ENCODE assay signal across 19 mouse cellular contexts in the genomic region with DNA sequence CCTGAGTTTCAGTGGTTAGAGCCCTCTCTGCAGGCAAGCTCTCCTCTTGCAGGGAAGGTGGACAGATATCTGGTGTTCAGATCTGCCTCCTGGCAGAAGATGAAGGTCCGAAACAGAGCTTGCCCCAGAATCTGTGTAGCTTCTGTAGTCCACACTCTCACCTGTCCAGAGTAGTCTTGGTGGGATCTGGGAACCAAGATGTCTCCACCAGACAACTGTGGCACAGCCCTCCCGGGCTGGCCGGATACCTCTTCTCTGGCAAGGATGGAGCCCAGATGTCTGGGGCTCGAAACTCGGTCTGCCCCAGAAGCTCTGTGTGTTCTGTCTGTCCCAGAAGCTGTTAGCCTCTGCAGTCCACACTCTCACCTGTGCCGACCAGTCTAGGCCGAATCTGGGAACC. TPM values are rescaled to one million over a fixed set of nuclear protein-coding genes. Genes with fewer than 3 reads are reported as not detected.
A peak's percentile ranks its signal among the peaks of the same experiment; 100 is the strongest.
DNase-seq lines count a peak whose midpoint lies in the region; ATAC-seq lines count a peak whose summit lies in the region.
"Had no signal": no experiment of that assay in that cellular context is flagged by ENCODE, and none has a peak within 500 bp of the region (broad histone marks: within the 10 kb centered on the region; RNA-seq: fewer than 3 reads in every experiment).

No protein-coding gene starts in this region.

- H3K27ac ChIP-seq in heart, embryonic 11.5 days (ENCODE audit: low read depth, low read length): no peak overlapping the region

- H3K9me3 ChIP-seq in heart, embryonic 11.5 days (replicated peaks; ENCODE audit: control insufficient read depth, low read length): no peaks in the 10 kb centered on the region
- H3K9me3 ChIP-seq: G1E had no signal

- WGBS in heart, embryonic 11.5 days (ENCODE audit: insufficient replicate concordance): 93% methylated on average over 7 of the region's 7 CpGs

- H3K36me3 ChIP-seq in heart, embryonic 11.5 days (ENCODE audit: control insufficient read depth, insufficient read depth, low read length): no peaks in the 10 kb centered on the region
- H3K36me3 ChIP-seq: G1E had no signal

- no peaks in the 10 kb centered on the region for H3K27me3 ChIP-seq in heart, embryonic 11.5 days (ENCODE audit: control insufficient read depth, insufficient read depth, low read length)
- H3K27me3 ChIP-seq: CH12.LX, Patski had no signal

- ATAC-seq in heart, embryonic 11.5 days (replicated peaks; ENCODE audit: insufficient number of reproducible peaks, low FRiP score, low TSS enrichment): no peak
- ATAC-seq: activated CD4-positive, CD25-positive, alpha-beta regulatory T cell, adult 4 months; CD4-positive, CD25-positive, alpha-beta regulatory T cell, adult 4 months; Patski had no signal

- H3K4me2 ChIP-seq in heart, embryonic 11.5 days: no peak overlapping the region

- H3K4me1 ChIP-seq in heart, embryonic 11.5 days (ENCODE audit: control insufficient read depth, insufficient read depth, low read length): no peaks in the 10 kb centered on the region

- H3K9ac ChIP-seq in heart, embryonic 11.5 days (ENCODE audit: low read depth, low read length): no peak overlapping the region

- peak; percentile 73 for DNase-seq in heart, adult 11 months
- DNase-seq: adrenal gland, adult 2 months; adrenal gland, adult 8-10 months; adrenal gland, postnatal 10 days; adrenal gland, postnatal 14 days; adrenal gland, postnatal 25 days; B cell, adult 2 months; cerebellum, adult 11 months; cerebellum, adult 11-12 months; cerebellum, adult 18-20 months; cerebellum, adult 2 months had no signal

- H3K4me3 ChIP-seq in heart, embryonic 11.5 days (ENCODE audit: low read depth, low read length): no peak overlapping the region

RNA-seq across cellular contexts. Expression of gene Olfr814, which starts 6.3 kb away (rescaled TPM):
- not detected in 2 replicates for polyA plus RNA-seq in heart, embryonic 11.5 days (2014; fragmentation: Nextera tagmentation; extraction: Ambion mirVana)
- polyA plus RNA-seq: adrenal gland, adult 2 months; brain, embryonic 14.5 days; C2C12; cerebellum, adult 2 months; G1E; Patski had no signal

RNA-seq across cellular contexts. Expression of gene Olfr815, which starts 19.7 kb away (rescaled TPM):
- not detected in 2 replicates for polyA plus RNA-seq in heart, embryonic 11.5 days (2014; fragmentation: Nextera tagmentation; extraction: Ambion mirVana)
- polyA plus RNA-seq: activated CD4-positive, CD25-positive, alpha-beta regulatory T cell, adult 4 months; adrenal gland, adult 2 months; brain, embryonic 14.5 days; C2C12; CD4-positive, CD25-positive, alpha-beta regulatory T cell, adult 4 months; cerebellum, adult 2 months; G1E; Patski had no signal

RNA-seq across cellular contexts. Expression of gene Olfr816, which starts 29.5 kb away (rescaled TPM):
- polyA plus RNA-seq in heart, embryonic 11.5 days (2014; fragmentation: Nextera tagmentation; extraction: Ambion mirVana): not detected in 2 replicates
- polyA plus RNA-seq: adrenal gland, adult 2 months; brain, embryonic 14.5 days; C2C12; CD4-positive, CD25-positive, alpha-beta regulatory T cell, adult 4 months; cerebellum, adult 2 months; G1E; Patski had no signal

RNA-seq across cellular contexts. Expression of gene Olfr813, which starts 30.8 kb away (rescaled TPM):
- polyA plus RNA-seq in heart, embryonic 11.5 days (2014; fragmentation: Nextera tagmentation; extraction: Ambion mirVana): not detected in 2 replicates
- polyA plus RNA-seq: activated CD4-positive, CD25-positive, alpha-beta regulatory T cell, adult 4 months; adrenal gland, adult 2 months; brain, embryonic 14.5 days; C2C12; CD4-positive, CD25-positive, alpha-beta regulatory T cell, adult 4 months; cerebellum, adult 2 months; G1E; Patski had no signal

RNA-seq across cellular contexts. Expression of gene Olfr812, which starts 40.0 kb away (rescaled TPM):
- not detected in 2 replicates for polyA plus RNA-seq in heart, embryonic 11.5 days (2014; fragmentation: Nextera tagmentation; extraction: Ambion mirVana)
- polyA plus RNA-seq: activated CD4-positive, CD25-positive, alpha-beta regulatory T cell, adult 4 months; adrenal gland, adult 2 months; brain, embryonic 14.5 days; C2C12; CD4-positive, CD25-positive, alpha-beta regulatory T cell, adult 4 months; cerebellum, adult 2 months; G1E; Patski had no signal
